Mouse (Mus musculus): ENCODE data around the gene Cadm1. TPM values are rescaled to one million over a fixed set of nuclear protein-coding genes. Genes with fewer than 3 reads are reported as not detected.

The Cadm1 gene
- polyA plus RNA-seq, 1 experiment from 2014 or later, result 40.1 TPM

DNA sequence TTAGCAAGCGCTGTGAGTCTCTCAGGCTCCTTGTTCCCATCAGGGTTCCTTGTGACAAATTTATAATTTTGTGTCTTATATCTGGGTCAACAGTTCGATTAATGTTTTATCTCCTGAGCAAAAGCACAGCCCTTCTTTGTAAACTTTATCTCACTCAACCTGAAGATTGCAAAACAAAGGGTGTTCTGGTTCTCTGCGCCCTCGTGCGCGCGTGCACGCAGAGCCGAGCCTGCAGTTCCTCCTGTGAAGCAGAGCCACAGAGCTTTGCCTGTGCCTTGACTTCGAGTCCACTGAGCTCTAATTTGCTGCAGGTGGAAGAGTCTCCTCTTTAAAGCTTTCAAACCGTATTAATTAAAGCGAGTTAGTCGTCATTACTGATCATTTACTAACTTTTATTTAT, 162.9 kb downstream of the Cadm1 start:
- ATAC-seq (ENCODE audit: insufficient read depth, low FRiP score, low read depth), result no peak
- H3K36me3 ChIP-seq, result no peaks in the 10 kb centered on the region
- no peak overlapping the region for H3K9ac ChIP-seq
- WGBS, result 69% methylated on average over 13 of the region's 13 CpGs
- no peak overlapping the region for H3K4me3 ChIP-seq (replicated peaks)
- no peak overlapping the region for H3K4me2 ChIP-seq
- H3K9me3 ChIP-seq, result no peaks in the 10 kb centered on the region
- no peak overlapping the region for H3K27ac ChIP-seq
- H3K4me1 ChIP-seq, result 0 out of 2 replicates have a peak, but pooled peaks cover 5% of the 10 kb centered on the region
- 0 out of 2 replicates have a peak, but pooled peaks cover 5% of the 10 kb centered on the region for H3K27me3 ChIP-seq (replicated peaks)

DNA sequence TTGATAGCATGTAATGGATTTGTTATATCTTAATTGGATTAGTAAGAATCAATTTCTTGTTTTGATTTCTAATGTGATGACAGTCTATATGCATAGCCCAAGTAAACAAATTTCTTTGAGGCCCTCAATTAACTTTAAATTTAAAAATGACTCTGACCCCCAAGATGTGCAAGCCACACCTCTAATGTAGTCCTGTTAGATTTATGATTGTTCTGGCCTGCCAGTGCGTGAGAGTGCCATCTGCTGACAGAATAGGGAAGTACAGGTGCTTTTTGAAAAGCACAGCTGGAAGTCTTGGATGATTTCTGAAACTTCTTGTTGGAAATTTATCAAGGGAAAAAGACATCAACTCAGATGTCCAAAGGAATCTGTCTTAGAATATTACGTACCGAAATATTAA, 169.1 kb downstream of the Cadm1 start:
- no peaks in the 10 kb centered on the region for H3K4me1 ChIP-seq
- no peaks in the 10 kb centered on the region for H3K9me3 ChIP-seq
- no peak overlapping the region for H3K4me3 ChIP-seq (replicated peaks)
- no peak overlapping the region for H3K4me2 ChIP-seq
- H3K36me3 ChIP-seq, result no peaks in the 10 kb centered on the region
- no peaks in the 10 kb centered on the region for H3K27me3 ChIP-seq (replicated peaks)
- no peak overlapping the region for H3K9ac ChIP-seq
- no peak overlapping the region for H3K27ac ChIP-seq
- ATAC-seq (ENCODE audit: insufficient read depth, low FRiP score, low read depth), result no peak
- 42% methylated on average over 3 of the region's 3 CpGs for WGBS

- H3K36me3 ChIP-seq, result no peaks in the 10 kb centered on the region
- no peaks in the 10 kb centered on the region for H3K27me3 ChIP-seq (replicated peaks)
- H3K9ac ChIP-seq, result no peak overlapping the region
- no peaks in the 10 kb centered on the region for H3K9me3 ChIP-seq
- H3K4me2 ChIP-seq, result no peak overlapping the region
- H3K4me3 ChIP-seq (replicated peaks), result no peak overlapping the region
- WGBS, result 94% methylated on average over 5 of the region's 5 CpGs
- ATAC-seq (ENCODE audit: insufficient read depth, low FRiP score, low read depth), result no peak
- H3K4me1 ChIP-seq, result no peaks in the 10 kb centered on the region
- H3K27ac ChIP-seq, result no peak overlapping the region
Measured at GRCm38 (mm10) chr9:47700021-47700420, 170.0 kb downstream of the Cadm1 start.

DNA sequence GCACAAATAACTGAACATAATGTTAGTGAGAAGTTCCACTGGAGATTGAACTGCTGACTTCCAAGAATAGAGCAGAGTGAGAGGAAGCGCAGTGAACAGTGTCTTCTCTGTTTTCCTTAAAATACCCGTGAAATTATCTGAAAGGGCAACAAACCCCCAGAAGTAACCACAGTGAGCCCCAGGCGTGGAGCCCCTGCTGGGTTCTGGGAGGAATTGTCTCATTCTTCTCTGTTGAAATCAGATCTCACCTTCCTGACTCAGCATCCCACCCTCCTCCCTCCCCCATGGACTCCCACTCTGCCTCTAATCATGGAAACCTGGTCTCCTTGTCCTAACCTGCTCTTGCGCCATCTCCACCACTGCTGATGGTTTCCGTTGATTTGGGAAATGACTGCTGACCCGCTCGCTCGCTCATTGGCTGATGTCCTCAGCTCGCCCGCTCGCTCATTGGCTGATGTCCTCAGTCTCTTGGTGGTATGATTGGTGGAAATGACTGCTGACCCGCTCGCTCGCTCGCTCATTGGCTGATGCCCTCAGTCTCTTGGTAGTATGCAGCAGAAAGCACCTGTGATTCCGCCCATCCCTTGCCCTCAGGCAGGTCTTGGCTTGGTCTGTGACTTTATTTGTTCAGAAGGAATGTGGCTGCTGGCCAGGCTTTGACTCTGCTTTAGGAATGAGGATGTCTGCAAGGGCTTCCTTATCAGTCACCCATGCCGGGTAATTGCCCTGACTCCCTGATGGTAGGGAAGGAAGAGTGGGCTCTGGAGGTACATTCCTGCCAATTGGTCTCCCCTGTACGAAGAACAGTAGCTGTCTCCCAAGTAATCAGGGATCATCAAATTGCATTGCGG, 173.3 kb downstream of the Cadm1 start:
- 87% methylated on average over 19 of the region's 19 CpGs for WGBS
- Histone ChIP-seq H3K36me3 (no peaks in the 10 kb centered on the region), H3K4me1 (0 out of 2 replicates have a peak, but pooled peaks cover 2% of the 10 kb centered on the region), H3K4me2 (no peak overlapping the region), H3K27me3 (replicated peaks) (no peaks in the 10 kb centered on the region), H3K9me3 (no peaks in the 10 kb centered on the region), H3K27ac (no peak overlapping the region), H3K9ac (no peak overlapping the region), H3K4me3 (replicated peaks) (no peak overlapping the region)
- ATAC-seq (ENCODE audit: insufficient read depth, low FRiP score, low read depth), result no peak

- Histone ChIP-seq H3K4me3 (replicated peaks) (no peak overlapping the region), H3K4me1 (0 out of 2 replicates have a peak, but pooled peaks cover 2% of the 10 kb centered on the region), H3K36me3 (no peaks in the 10 kb centered on the region), H3K27me3 (replicated peaks) (no peaks in the 10 kb centered on the region), H3K4me2 (no peak overlapping the region), H3K27ac (no peak overlapping the region), H3K9ac (no peak overlapping the region), H3K9me3 (no peaks in the 10 kb centered on the region)
- WGBS, result 90% methylated on average over 9 of the region's 9 CpGs
- ATAC-seq (ENCODE audit: insufficient read depth, low FRiP score, low read depth), result no peak
Measured at GRCm38 (mm10) chr9:47706341-47706740, 176.4 kb downstream of the Cadm1 start.

GRCm38 (mm10) chr9:47707326-47707725, 177.4 kb downstream of the Cadm1 start:
- Histone ChIP-seq H3K27ac (no peak overlapping the region), H3K36me3 (no peaks in the 10 kb centered on the region), H3K27me3 (replicated peaks) (no peaks in the 10 kb centered on the region), H3K4me1 (0 out of 2 replicates have a peak, but pooled peaks cover 2% of the 10 kb centered on the region), H3K9me3 (no peaks in the 10 kb centered on the region), H3K9ac (no peak overlapping the region), H3K4me3 (replicated peaks) (no peak overlapping the region), H3K4me2 (no peak overlapping the region)
- 83% methylated on average over 6 of the region's 6 CpGs for WGBS
- ATAC-seq (ENCODE audit: insufficient read depth, low FRiP score, low read depth), result no peak

DNA sequence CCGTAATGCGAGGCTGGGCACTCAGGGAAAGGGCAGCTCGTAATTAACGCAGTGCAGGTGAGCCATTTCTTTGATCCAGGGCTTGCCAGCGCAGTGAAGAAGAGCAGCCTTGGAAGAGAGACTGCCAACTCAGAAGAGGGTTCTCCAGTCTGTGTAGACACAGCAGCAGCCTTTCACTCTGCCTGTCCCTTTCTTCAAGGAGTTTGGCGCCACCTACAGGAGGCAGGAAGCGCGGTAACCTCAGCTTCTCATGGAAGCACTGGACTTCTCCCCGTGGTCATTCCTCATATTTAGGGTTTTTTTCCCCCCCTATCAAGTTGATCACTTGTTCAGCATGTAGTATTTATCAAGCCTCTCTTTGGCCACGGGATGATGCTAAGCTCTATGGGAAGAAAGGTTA, 178.3 kb downstream of the Cadm1 start:
- no peaks in the 10 kb centered on the region for H3K27me3 ChIP-seq (replicated peaks)
- H3K9me3 ChIP-seq, result no peaks in the 10 kb centered on the region
- no peak overlapping the region for H3K4me3 ChIP-seq (replicated peaks)
- H3K9ac ChIP-seq, result no peak overlapping the region
- no peak for ATAC-seq (ENCODE audit: insufficient read depth, low FRiP score, low read depth)
- H3K4me2 ChIP-seq, result no peak overlapping the region
- 24% methylated on average over 10 of the region's 10 CpGs for WGBS
- no peaks in the 10 kb centered on the region for H3K36me3 ChIP-seq
- no peak overlapping the region for H3K27ac ChIP-seq
- 0 out of 2 replicates have a peak, but pooled peaks cover 2% of the 10 kb centered on the region for H3K4me1 ChIP-seq

DNA sequence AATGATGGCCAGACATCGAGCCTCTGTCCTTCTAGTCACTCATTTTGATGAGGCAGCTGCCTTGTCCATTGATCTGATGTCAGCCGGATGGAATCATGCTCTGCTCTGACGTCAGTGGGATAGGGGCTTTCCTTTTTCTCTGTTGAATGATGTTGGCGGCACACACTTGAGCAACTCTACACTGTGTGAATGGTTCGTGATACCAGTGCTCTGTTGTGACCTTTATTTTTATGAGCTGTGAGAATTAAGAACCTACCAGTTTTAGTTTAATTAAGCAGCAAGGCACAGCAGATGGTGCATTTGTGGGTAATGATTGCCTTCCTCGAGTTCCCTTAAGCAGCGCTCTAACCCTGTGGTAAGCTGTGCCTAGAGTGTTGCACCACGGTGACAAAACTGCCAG, 181.0 kb downstream of the Cadm1 start:
- 86% methylated on average over 8 of the region's 8 CpGs for WGBS
- Histone ChIP-seq H3K9me3 (no peaks in the 10 kb centered on the region), H3K4me2 (no peak overlapping the region), H3K27me3 (replicated peaks) (no peaks in the 10 kb centered on the region), H3K36me3 (no peaks in the 10 kb centered on the region), H3K4me3 (replicated peaks) (no peak overlapping the region), H3K9ac (no peak overlapping the region), H3K4me1 (0 out of 2 replicates have a peak, but pooled peaks cover 2% of the 10 kb centered on the region), H3K27ac (no peak overlapping the region)
- ATAC-seq (ENCODE audit: insufficient read depth, low FRiP score, low read depth), result no peak

- Histone ChIP-seq H3K4me2 (no peak overlapping the region), H3K4me3 (replicated peaks) (no peak overlapping the region), H3K4me1 (no peaks in the 10 kb centered on the region), H3K27ac (no peak overlapping the region), H3K36me3 (no peaks in the 10 kb centered on the region), H3K9ac (no peak overlapping the region), H3K9me3 (no peaks in the 10 kb centered on the region), H3K27me3 (replicated peaks) (no peaks in the 10 kb centered on the region)
- 38% methylated on average over 2 of the region's 2 CpGs for WGBS
- ATAC-seq (ENCODE audit: insufficient read depth, low FRiP score, low read depth), result no peak
Measured at GRCm38 (mm10) chr9:47714541-47714940, 184.6 kb downstream of the Cadm1 start.

DNA sequence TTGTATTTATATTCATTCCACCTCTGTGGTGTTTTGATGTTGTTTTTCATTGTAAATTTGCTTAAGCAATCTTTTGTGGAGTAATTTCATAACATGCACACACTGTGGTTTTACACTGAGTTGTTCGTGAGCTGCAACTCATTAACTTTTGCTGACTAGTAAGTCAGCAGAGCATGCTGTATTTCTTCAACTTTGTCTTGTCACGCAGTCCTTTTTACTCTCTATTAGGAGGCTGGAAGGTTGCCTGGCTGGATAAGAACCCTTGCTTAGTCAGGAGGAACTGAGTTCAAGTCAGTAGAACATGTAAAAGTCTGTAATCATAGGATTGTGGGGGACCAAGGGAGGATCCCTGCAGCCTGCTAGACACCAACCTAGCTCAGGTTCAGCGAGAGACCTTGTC, 185.4 kb downstream of the Cadm1 start:
- ATAC-seq (ENCODE audit: insufficient read depth, low FRiP score, low read depth), result no peak
- H3K4me1 ChIP-seq, result no peaks in the 10 kb centered on the region
- H3K36me3 ChIP-seq, result no peaks in the 10 kb centered on the region
- no peak overlapping the region for H3K4me3 ChIP-seq (replicated peaks)
- no peaks in the 10 kb centered on the region for H3K9me3 ChIP-seq
- 81% methylated on average over 3 of the region's 3 CpGs for WGBS
- H3K9ac ChIP-seq, result no peak overlapping the region
- H3K27me3 ChIP-seq (replicated peaks), result no peaks in the 10 kb centered on the region
- no peak overlapping the region for H3K4me2 ChIP-seq
- no peak overlapping the region for H3K27ac ChIP-seq

DNA sequence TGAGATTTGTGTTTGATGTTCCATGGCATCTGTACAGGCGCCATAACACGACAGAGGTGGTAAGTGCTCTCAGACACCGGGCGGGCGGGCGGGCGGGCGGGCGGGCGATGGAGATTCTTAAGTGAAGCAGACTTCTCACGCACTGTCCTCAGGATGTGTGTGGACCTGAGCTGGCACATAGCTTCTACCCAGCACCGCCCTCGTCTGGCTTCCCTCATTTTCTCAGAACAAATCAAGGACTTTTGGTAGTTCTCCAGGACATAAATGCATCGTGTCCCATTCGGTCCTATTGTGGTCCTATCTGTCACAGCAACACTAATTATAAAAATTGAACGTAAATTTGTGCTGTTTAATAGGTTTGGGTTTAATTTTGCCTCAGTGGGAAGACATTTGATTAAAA, 186.9 kb downstream of the Cadm1 start:
- no peaks in the 10 kb centered on the region for H3K36me3 ChIP-seq
- no peaks in the 10 kb centered on the region for H3K9me3 ChIP-seq
- no peak overlapping the region for H3K4me3 ChIP-seq (replicated peaks)
- no peaks in the 10 kb centered on the region for H3K27me3 ChIP-seq (replicated peaks)
- H3K9ac ChIP-seq, result no peak overlapping the region
- no peak overlapping the region for H3K27ac ChIP-seq
- 87% methylated on average over 16 of the region's 16 CpGs for WGBS
- H3K4me2 ChIP-seq, result no peak overlapping the region
- ATAC-seq (ENCODE audit: insufficient read depth, low FRiP score, low read depth), result no peak
- H3K4me1 ChIP-seq, result no peaks in the 10 kb centered on the region

GRCm38 (mm10) chr9:47727611-47728010, 197.6 kb downstream of the Cadm1 start:
- no peak overlapping the region for H3K4me3 ChIP-seq (replicated peaks)
- H3K9ac ChIP-seq, result no peak overlapping the region
- H3K36me3 ChIP-seq, result no peaks in the 10 kb centered on the region
- no peak for ATAC-seq (ENCODE audit: insufficient read depth, low FRiP score, low read depth)
- no peaks in the 10 kb centered on the region for H3K27me3 ChIP-seq (replicated peaks)
- H3K4me1 ChIP-seq, result no peaks in the 10 kb centered on the region
- no peak overlapping the region for H3K4me2 ChIP-seq
- no peaks in the 10 kb centered on the region for H3K9me3 ChIP-seq
- WGBS, result 39% methylated on average over 3 of the region's 3 CpGs
- H3K27ac ChIP-seq, result no peak overlapping the region

All from stomach, embryonic 15.5 days (tissue).